Mouse (Mus musculus) MEL (cell line): ENCODE data around the gene Hist2h4.

Experiments used
- MAX ChIP-seq: IDR thresholded peaks from 2 replicates; pipeline ENCODE4 v1.6.1; 2011; ENCODE audit warnings: low read length, improper control_type of control experiment
- POLR2A ChIP-seq, 2 experiments: IDR thresholded peaks; 2 replicates each; pipeline ENCODE4 v1.6.1; 2011 to 2012; ENCODE audit warnings: low read length in 2 of 2, mild to moderate bottlenecking in 2 of 2, control low read depth in 1 of 2, improper control_type of control experiment in 1 of 2, low read depth in 1 of 2, moderate library complexity in 1 of 2; ENCODE audit not compliant: control insufficient read depth in 1 of 2, insufficient read depth in 1 of 2, poor library complexity in 1 of 2
- ZC3H11A ChIP-seq: IDR thresholded peaks from 2 replicates; pipeline ENCODE4 v1.6.1; 2012; ENCODE audit warnings: low read depth, mild to moderate bottlenecking, inconsistent platforms, low read length, improper control_type of control experiment
- ZNF384 ChIP-seq: IDR thresholded peaks from 2 replicates; pipeline ENCODE4 v1.6.1; 2012; ENCODE audit warnings: low read depth, mild to moderate bottlenecking, inconsistent platforms, low read length, improper control_type of control experiment

GRCm38 (mm10) chr3:96230910-96231757 is 32.0 kb downstream of the Hist2h4 start:
- no peak for TF ChIP-seq MAX
- no peak for TF ChIP-seq ZNF384
- no peak for TF ChIP-seq POLR2A (IDR thresholded peaks at IDR 0.05; ENCODE audit: control insufficient read depth in 1 of 2, insufficient read depth in 1 of 2, low read depth in 1 of 2, low read length in 2 of 2, poor library complexity in 1 of 2)
- no peak for TF ChIP-seq ZC3H11A
